Mouse (Mus musculus) hindbrain, embryonic 16.5 days (tissue): ENCODE results near the gene Trim30c. TPM values are rescaled to one million over a fixed set of nuclear protein-coding genes. Genes with fewer than 3 reads are reported as not detected.

ENCODE experiments used
- ATAC-seq: fragments of 200-750 bp; cut with Nextera tagmentation; 2 replicates; pipeline ENCODE4 v1.8.0; 2017; ENCODE audit warnings: moderate TSS enrichment, moderate library complexity
- H3K27ac ChIP-seq: fragments of 300-500 bp; sonication (generic); 2 replicates; pipeline ENCODE4 v1.5.1; 2014; ENCODE audit warnings: low read depth, mild to moderate bottlenecking, control low read depth, low read length, moderate library complexity
- H3K27me3 ChIP-seq: fragments of 300-500 bp; sonication (generic); replicated peaks from 2 replicates; pipeline ENCODE4 v1.6.1; 2014; ENCODE audit warnings: low read length; ENCODE audit not compliant: control insufficient read depth, insufficient read depth
- H3K36me3 ChIP-seq: fragments of 300-500 bp; sonication (generic); 2 replicates; pipeline ENCODE4 v1.6.1; 2014; ENCODE audit warnings: mild to moderate bottlenecking, low read length, moderate library complexity, mixed read lengths; ENCODE audit not compliant: control insufficient read depth, insufficient read depth
- H3K4me1 ChIP-seq: fragments of 300-500 bp; sonication (generic); 2 replicates; pipeline ENCODE4 v1.6.1; 2014; ENCODE audit warnings: low read depth, low read length; ENCODE audit not compliant: control insufficient read depth, insufficient read depth
- H3K4me2 ChIP-seq: fragments of 300-500 bp; sonication (generic); 2 replicates; pipeline ENCODE4 v1.6.1; 2014; ENCODE audit warnings: mild to moderate bottlenecking, low read length, control low read depth, moderate library complexity
- H3K4me3 ChIP-seq: fragments of 300-500 bp; sonication (generic); 2 replicates; pipeline ENCODE4 v1.5.1; 2014; ENCODE audit warnings: mild to moderate bottlenecking, low read length, control low read depth, moderate library complexity
- H3K9ac ChIP-seq: fragments of 300-500 bp; sonication (generic); 2 replicates; pipeline ENCODE4 v1.6.1; 2014; ENCODE audit warnings: low read depth, mild to moderate bottlenecking, control low read depth, low read length, moderate library complexity
- H3K9me3 ChIP-seq: fragments of 300-500 bp; sonication (generic); 2 replicates; pipeline ENCODE4 v1.6.1; 2014; ENCODE audit warnings: mild to moderate bottlenecking, low read length, moderate library complexity; ENCODE audit not compliant: control insufficient read depth
- WGBS: fragments of 180-500 bp; shearing (Covaris S2); extraction: QIAGEN DNeasy Blood & Tissue Kit; methylation state at CpG from one replicate; pipeline ENCODE4 v1.1.7; 2014; 5-methylcytosine and 5-hydroxymethylcytosine counted together
- polyA plus RNA-seq: library from polyadenylated mRNA; unstranded; fragments of >200 nt; fragmentation: Nextera tagmentation; extraction: Ambion mirVana; gene quantifications from 2 replicates; pipeline ENCODE4 v1.2.1, GENCODE M21; 2015

The Trim30c gene
- 0.09 and 0.14 TPM in 2 replicates for polyA plus RNA-seq

GRCm38 (mm10) chr7:104400698-104401097, at the start of gene Trim30c:
TSS of gene Trim30c (minus strand) at chr7:104400837.
- Histone ChIP-seq H3K9me3 (no peaks in the 10 kb centered on the region), H3K27ac (no peak within 1 kb of the TSS), H3K4me2 (no peak within 1 kb of the TSS), H3K36me3 (no peaks in the 10 kb centered on the region), H3K4me1 (no peaks in the 10 kb centered on the region), H3K9ac (no peak within 1 kb of the TSS), H3K27me3 (no peaks in the 10 kb centered on the region), H3K4me3 (no peak within 1 kb of the TSS)
- ATAC-seq = no peak
- 85% methylated on average over 1 of the region's 1 CpGs for WGBS

DNA sequence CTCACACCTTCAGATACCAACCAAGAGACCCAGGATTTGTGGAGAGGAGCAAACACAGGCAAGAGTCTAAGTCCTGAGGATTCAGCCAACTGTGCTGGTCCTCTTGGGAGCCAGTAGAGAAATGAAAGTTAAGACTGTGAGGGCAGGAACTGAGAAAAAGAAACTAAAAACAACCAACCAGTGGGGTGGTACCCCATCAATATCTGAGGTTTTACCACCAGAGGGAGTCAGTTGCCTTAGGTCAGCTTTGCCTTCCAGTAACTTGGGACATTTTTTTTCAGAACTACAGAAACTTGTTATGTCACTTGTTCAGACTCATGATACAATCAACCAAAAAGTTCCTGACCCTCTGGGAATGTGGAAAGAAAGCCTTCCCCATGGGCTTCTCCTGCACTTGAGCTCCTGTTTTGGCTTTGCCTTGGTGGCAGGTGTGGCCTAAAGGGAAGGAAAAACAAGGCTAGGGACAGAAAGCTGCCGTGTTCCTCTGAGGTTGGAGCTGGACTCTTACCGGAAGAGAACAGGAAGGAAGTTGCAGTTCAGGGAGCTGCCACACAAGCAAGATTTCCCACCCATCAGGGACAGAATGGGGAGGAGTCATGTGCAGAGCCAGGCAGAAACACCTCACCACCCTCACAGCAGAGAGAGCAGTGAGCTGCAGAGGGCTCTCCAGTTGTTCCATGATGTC, 45.5 kb upstream of the Trim30c start:
- Histone ChIP-seq H3K4me1 (no peaks in the 10 kb centered on the region), H3K4me3 (no peak overlapping the region), H3K9ac (no peak overlapping the region), H3K27ac (no peak overlapping the region), H3K4me2 (no peak overlapping the region), H3K9me3 (no peaks in the 10 kb centered on the region), H3K27me3 (no peaks in the 10 kb centered on the region), H3K36me3 (no peaks in the 10 kb centered on the region)
- ATAC-seq = no peak
- WGBS = 66% methylated on average over 2 of the region's 2 CpGs

DNA sequence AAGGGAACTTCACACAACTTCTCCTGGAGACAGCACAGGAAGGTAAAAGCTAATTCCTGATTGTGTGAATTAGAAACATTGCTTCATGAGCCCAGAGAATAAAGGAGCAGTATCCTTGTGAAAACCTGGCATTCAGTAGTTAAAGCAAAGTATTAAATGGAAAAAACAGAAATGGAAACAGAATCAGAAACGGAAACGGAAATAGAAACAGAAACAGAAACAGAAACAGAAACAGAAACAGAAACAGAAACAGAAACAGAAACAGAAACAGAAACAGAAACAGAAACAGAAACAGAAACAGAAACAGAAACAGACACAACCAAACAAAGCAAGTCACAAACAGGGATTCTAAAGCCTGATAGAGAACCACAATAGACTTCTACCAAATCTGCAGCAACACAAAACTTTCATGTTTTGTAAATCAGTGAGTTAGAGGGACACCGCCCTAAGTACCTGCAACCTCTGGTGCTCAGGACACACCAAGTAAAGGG, 3.9 kb upstream of the Trim30c start:
- H3K4me1 ChIP-seq = no peaks in the 10 kb centered on the region
- H3K27me3 ChIP-seq = no peaks in the 10 kb centered on the region
- H3K4me2 ChIP-seq = no peak overlapping the region
- H3K9me3 ChIP-seq = no peaks in the 10 kb centered on the region
- ATAC-seq = no peak
- H3K4me3 ChIP-seq = no peak overlapping the region
- no peaks in the 10 kb centered on the region for H3K36me3 ChIP-seq
- no peak overlapping the region for H3K27ac ChIP-seq
- 92% methylated on average over 3 of the region's 3 CpGs for WGBS
- H3K9ac ChIP-seq = no peak overlapping the region

GRCm38 (mm10) chr7:104401140-104401539, 503 bp upstream of the Trim30c start:
- no peaks in the 10 kb centered on the region for H3K4me1 ChIP-seq
- no peak overlapping the region for H3K4me2 ChIP-seq
- ATAC-seq = no peak
- H3K4me3 ChIP-seq = no peak overlapping the region
- H3K27ac ChIP-seq = no peak overlapping the region
- H3K27me3 ChIP-seq = no peaks in the 10 kb centered on the region
- H3K36me3 ChIP-seq = no peaks in the 10 kb centered on the region
- no peaks in the 10 kb centered on the region for H3K9me3 ChIP-seq
- no peak overlapping the region for H3K9ac ChIP-seq

- WGBS = 73% methylated on average over 1 of the region's 1 CpGs
- H3K4me1 ChIP-seq = no peaks in the 10 kb centered on the region
- H3K4me3 ChIP-seq = no peak overlapping the region
- H3K27me3 ChIP-seq = no peaks in the 10 kb centered on the region
- no peak overlapping the region for H3K4me2 ChIP-seq
- H3K9me3 ChIP-seq = no peaks in the 10 kb centered on the region
- no peak for ATAC-seq
- H3K9ac ChIP-seq = no peak overlapping the region
- H3K27ac ChIP-seq = no peak overlapping the region
- H3K36me3 ChIP-seq = no peaks in the 10 kb centered on the region
These were observed 2.1 kb downstream of the Trim30c start for GRCm38 (mm10) chr7:104398492-104398891.

DNA sequence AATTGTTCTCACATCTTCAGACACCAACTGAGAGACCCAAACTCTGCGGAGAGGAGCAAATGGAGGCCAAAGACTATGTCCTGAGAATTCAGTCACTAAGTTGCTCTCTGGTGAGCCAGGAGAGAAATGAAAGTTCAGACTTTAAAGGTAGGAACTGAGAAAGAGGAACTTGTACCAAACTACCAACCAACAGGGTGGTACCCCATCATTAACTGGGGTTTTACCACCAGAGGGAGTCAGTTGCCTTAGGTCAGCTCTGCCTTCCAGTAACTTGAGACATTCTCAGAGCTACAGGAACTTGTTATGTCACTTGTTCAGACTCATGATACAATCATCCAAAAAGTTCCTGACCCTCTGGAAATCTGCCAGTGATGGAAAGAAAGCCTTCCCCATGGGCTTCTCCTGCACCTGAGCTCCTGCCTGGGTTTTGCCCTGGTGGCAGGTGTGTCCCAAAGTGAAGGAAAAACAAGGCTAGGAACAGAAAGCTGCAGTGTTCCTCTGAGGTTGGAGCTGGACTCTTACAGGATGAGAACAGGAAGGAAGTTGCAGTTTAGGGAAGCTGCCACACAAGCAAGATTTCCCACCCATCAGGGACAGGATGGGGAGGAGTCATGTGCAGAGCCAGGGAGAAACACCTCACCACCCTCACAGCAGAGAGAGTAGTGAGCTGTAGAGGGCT, 30.8 kb downstream of the Trim30c start, which contains the start of gene Trim30b:
Trim30b (minus strand) TSS at position 149 of the 679 bp plus-strand sequence.
- no peaks in the 10 kb centered on the region for H3K9me3 ChIP-seq
- no peak within 1 kb of the TSS for H3K4me3 ChIP-seq
- no peak for ATAC-seq
- H3K4me1 ChIP-seq = no peaks in the 10 kb centered on the region
- no peak within 1 kb of the TSS for H3K27ac ChIP-seq
- H3K4me2 ChIP-seq = no peak within 1 kb of the TSS
- 63% methylated on average over 1 of the region's 1 CpGs for WGBS
- H3K36me3 ChIP-seq = no peaks in the 10 kb centered on the region
- no peak within 1 kb of the TSS for H3K9ac ChIP-seq
- H3K27me3 ChIP-seq = no peaks in the 10 kb centered on the region

DNA sequence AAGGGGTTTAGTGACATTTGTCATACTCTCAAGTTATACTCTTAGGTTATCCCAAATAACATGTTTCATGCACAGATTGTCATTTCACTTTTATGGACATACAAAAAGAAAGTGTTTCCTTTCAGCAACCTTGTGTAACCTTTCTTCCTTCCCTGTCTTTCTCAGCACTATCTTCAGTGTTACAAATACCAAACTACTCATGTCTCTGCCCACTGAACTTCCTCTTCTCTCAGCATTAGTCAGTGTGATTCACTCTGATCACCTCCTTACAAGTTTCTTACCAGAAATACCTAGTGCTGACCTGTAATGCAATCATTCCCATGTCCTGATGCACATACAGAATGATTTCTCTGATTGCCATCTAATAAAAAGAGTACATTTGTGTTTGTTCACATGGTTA, 34.3 kb downstream of the Trim30c start:
- ATAC-seq = no peak
- H3K4me3 ChIP-seq = no peak overlapping the region

DNA sequence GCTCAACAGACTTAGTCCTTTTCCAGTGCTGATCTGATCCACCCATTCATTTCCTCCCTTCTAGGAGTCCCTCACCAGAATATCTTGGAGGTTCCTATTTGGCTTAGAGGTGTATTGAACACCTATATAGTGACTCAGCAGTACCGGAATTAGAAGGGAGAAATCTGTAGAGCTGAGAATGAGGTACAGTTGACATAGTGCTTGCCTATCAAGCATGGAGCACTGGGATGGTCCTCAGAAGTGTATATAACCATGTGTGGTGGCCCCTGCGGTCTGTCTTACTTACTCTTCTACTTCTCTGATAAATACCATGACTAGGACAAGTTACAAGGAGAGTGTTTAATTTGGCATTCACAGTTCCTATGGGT, 47.1 kb downstream of the Trim30c start:
- no peaks in the 10 kb centered on the region for H3K27me3 ChIP-seq
- H3K27ac ChIP-seq = no peak overlapping the region
- H3K4me3 ChIP-seq = no peak overlapping the region
- no peak overlapping the region for H3K9ac ChIP-seq
- ATAC-seq = peak; percentile 42; the same call in 1 of the 2 replicates
- WGBS = 75% methylated on average over 2 of the region's 2 CpGs
- H3K4me1 ChIP-seq = no peaks in the 10 kb centered on the region
- no peak overlapping the region; the same call in 1 of the 2 replicates for H3K4me2 ChIP-seq
- H3K9me3 ChIP-seq = no peaks in the 10 kb centered on the region
- H3K36me3 ChIP-seq = no peaks in the 10 kb centered on the region

More for the DNA sequence above, 34.3 kb downstream of the Trim30c start:
- Histone ChIP-seq H3K27ac (no peak overlapping the region), H3K9ac (no peak overlapping the region), H3K9me3 (no peaks in the 10 kb centered on the region), H3K27me3 (no peaks in the 10 kb centered on the region), H3K36me3 (no peaks in the 10 kb centered on the region), H3K4me1 (no peaks in the 10 kb centered on the region), H3K4me2 (no peak overlapping the region)

GRCm38 (mm10) chr7:104352717-104353599, 47.7 kb downstream of the Trim30c start, which contains the start of gene Trim12c:
TSS of gene Trim12c (minus strand) at chr7:104353362.
- Histone ChIP-seq H3K27me3 (no peaks in the 10 kb centered on the region), H3K36me3 (no peaks in the 10 kb centered on the region), H3K4me2 (peak within 1 kb of the TSS; percentile 47), H3K9ac (no peak within 1 kb of the TSS), H3K27ac (no peak within 1 kb of the TSS), H3K9me3 (no peaks in the 10 kb centered on the region), H3K4me3 (peak within 1 kb of the TSS; percentile 35), H3K4me1 (no peaks in the 10 kb centered on the region)
- WGBS = 11% methylated on average over 14 of the region's 14 CpGs
- peak; percentile 98 for ATAC-seq
